Mouse (Mus musculus) E14TG2a.4 (cell line): ENCODE data around the gene Mettl5.

Experiments used
- CTCF ChIP-seq: conservative IDR thresholded peaks from 2 replicates; pipeline ENCODE4 v1.5.1; 2014; ENCODE audit warnings: low read length
- POU5F1 ChIP-seq: IDR thresholded peaks from 2 replicates; pipeline ENCODE4 v1.6.1; 2014; ENCODE audit warnings: low read length, borderline replicate concordance

GRCm38 (mm10) chr2:69896224-69896581 lies 10.8 kb upstream of the Mettl5 start:
- TF ChIP-seq CTCF: no peak
- TF ChIP-seq POU5F1: no peak
